ENCODE assay signal across 8 mouse cellular contexts in the genomic region with DNA sequence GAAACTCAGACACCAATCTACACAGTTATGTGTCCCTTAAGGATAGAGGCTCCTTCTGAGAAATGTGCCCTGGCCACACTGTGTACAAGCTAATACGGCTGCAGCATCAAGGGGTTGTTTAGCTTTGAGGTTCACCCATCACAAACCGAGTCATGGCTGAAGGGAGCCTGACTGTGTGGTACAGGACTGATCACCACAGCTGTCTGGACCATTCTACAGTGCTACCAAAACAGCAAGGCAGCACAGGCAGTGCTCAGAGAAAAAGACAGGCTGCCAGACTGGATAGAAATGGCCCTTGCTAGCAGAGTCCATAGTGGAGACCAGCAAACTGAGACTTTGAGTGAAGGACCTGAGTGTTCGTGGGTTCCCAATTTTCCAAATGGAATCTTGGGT. TPM values are rescaled to one million over a fixed set of nuclear protein-coding genes. Genes with fewer than 3 reads are reported as not detected.
DNase-seq lines count a peak whose midpoint lies in the region; ATAC-seq lines count a peak whose summit lies in the region.

No protein-coding gene starts in this region.

- H3K27me3 ChIP-seq in heart, embryonic 13.5 days (replicated peaks) = no peaks in the 10 kb centered on the region
- no peaks in the 10 kb centered on the region for H3K27me3 ChIP-seq in hindbrain, embryonic 12.5 days
- no peaks in the 10 kb centered on the region for H3K27me3 ChIP-seq in midbrain, embryonic 12.5 days

- intact Hi-C loops in heart, postnatal 36 days (cut with DNase I) = loop anchor here (2.0 to 10.0 kb wide), 4 partner anchors 17 to 1859 kb away; a partner anchor contains a TSS

- H3K4me2 ChIP-seq in heart, embryonic 13.5 days = peak overlapping the region; percentile 82
- H3K4me2 ChIP-seq in hindbrain, embryonic 12.5 days (replicated peaks) = peak overlapping the region; percentile 68
- peak overlapping the region; percentile 86 for H3K4me2 ChIP-seq in midbrain, embryonic 12.5 days (replicated peaks)

- peak overlapping the region; percentile 95 for H3K27ac ChIP-seq in heart, embryonic 13.5 days (replicated peaks)
- no peak overlapping the region for H3K27ac ChIP-seq in hindbrain, embryonic 12.5 days
- no peak overlapping the region for H3K27ac ChIP-seq in midbrain, embryonic 12.5 days (replicated peaks)

- ATAC-seq in heart, embryonic 13.5 days (ENCODE audit: extremely low read depth, insufficient number of reproducible peaks, low FRiP score, low TSS enrichment) = no peak
- ATAC-seq in hindbrain, embryonic 12.5 days (ENCODE audit: low FRiP score) = no peak
- ATAC-seq in midbrain, embryonic 12.5 days (ENCODE audit: low FRiP score, low read depth) = no peak; the same call in 1 of the 2 replicates

- peaks cover 61% of the 10 kb centered on the region for H3K4me1 ChIP-seq in heart, embryonic 13.5 days
- H3K4me1 ChIP-seq in hindbrain, embryonic 12.5 days = peaks cover 29% of the 10 kb centered on the region
- H3K4me1 ChIP-seq in midbrain, embryonic 12.5 days = peaks cover 28% of the 10 kb centered on the region

- peaks cover 24% of the 10 kb centered on the region for H3K36me3 ChIP-seq in heart, embryonic 13.5 days
- H3K36me3 ChIP-seq in hindbrain, embryonic 12.5 days = peaks cover 26% of the 10 kb centered on the region
- H3K36me3 ChIP-seq in midbrain, embryonic 12.5 days = peaks cover 21% of the 10 kb centered on the region

- 33% methylated on average over 3 of the region's 3 CpGs for WGBS in heart, embryonic 13.5 days
- 49% methylated on average over 3 of the region's 3 CpGs for WGBS in hindbrain, embryonic 12.5 days
- 59% methylated on average over 3 of the region's 3 CpGs for WGBS in midbrain, embryonic 12.5 days

- DNase-seq in heart, postnatal 36 days = no peak
- DNase-seq in MEL-GATA-1-ER (ENCODE audit: extremely low read depth, low read depth) = peak; percentile 6
- no peak for DNase-seq in ovary, postnatal 10 days (ENCODE audit: low spot score)
- no peak for DNase-seq in cerebellum, postnatal 4 days (ENCODE audit: low spot score in 2 of 2)
- no peak for DNase-seq in urinary bladder, postnatal 25 days (ENCODE audit: low spot score)

- peak overlapping the region; percentile 80 for H3K4me3 ChIP-seq in heart, embryonic 13.5 days
- peak overlapping the region; percentile 70 for H3K4me3 ChIP-seq in hindbrain, embryonic 12.5 days
- peak overlapping the region; percentile 74 for H3K4me3 ChIP-seq in midbrain, embryonic 12.5 days

- no peaks in the 10 kb centered on the region for H3K9me3 ChIP-seq in heart, embryonic 13.5 days
- H3K9me3 ChIP-seq in hindbrain, embryonic 12.5 days (replicated peaks) = no peaks in the 10 kb centered on the region
- no peaks in the 10 kb centered on the region for H3K9me3 ChIP-seq in midbrain, embryonic 12.5 days

- peak overlapping the region; percentile 94 for H3K9ac ChIP-seq in heart, embryonic 13.5 days
- peak overlapping the region; percentile 82 for H3K9ac ChIP-seq in hindbrain, embryonic 12.5 days
- H3K9ac ChIP-seq in midbrain, embryonic 12.5 days (replicated peaks) = peak overlapping the region; percentile 82

RNA-seq across cellular contexts. Expression of a gene that starts 1.3 kb away (rescaled TPM):
- 753 and 907 TPM in 2 replicates for polyA plus RNA-seq in heart, embryonic 13.5 days (2015; fragmentation: Nextera tagmentation; extraction: Ambion mirVana)
- 1,000 to 10,000 TPM; 1,014 to 1,057 TPM for total RNA-seq in heart, postnatal 36 days (2021)
- polyA plus RNA-seq in hindbrain, embryonic 12.5 days (2016; fragmentation: Nextera tagmentation; extraction: Ambion mirVana) = 339 and 373 TPM in 2 replicates
- polyA plus RNA-seq in midbrain, embryonic 12.5 days (2016; fragmentation: Nextera tagmentation; extraction: Ambion mirVana) = 325 and 355 TPM in 2 replicates

RNA-seq across cellular contexts. Expression of a gene that starts 9.4 kb away (rescaled TPM):
- polyA plus RNA-seq in heart, embryonic 13.5 days (2015; fragmentation: Nextera tagmentation; extraction: Ambion mirVana) = 0.71 TPM in 1 of 2 replicates, not detected in the other
- under 1 TPM in 1 of 2 experiments, not detected in 1; 0.70 TPM for total RNA-seq in heart, postnatal 36 days (2021)
- polyA plus RNA-seq in hindbrain, embryonic 12.5 days (2016; fragmentation: Nextera tagmentation; extraction: Ambion mirVana) = not detected in 2 replicates
- polyA plus RNA-seq in midbrain, embryonic 12.5 days (2016; fragmentation: Nextera tagmentation; extraction: Ambion mirVana) = not detected in 2 replicates

RNA-seq across cellular contexts. Expression of a gene that starts 39.3 kb away (rescaled TPM):
- polyA plus RNA-seq in heart, embryonic 13.5 days (2015; fragmentation: Nextera tagmentation; extraction: Ambion mirVana) = 3.3 and 3.9 TPM in 2 replicates
- 1 to 10 TPM in 1 of 2 experiments, under 1 TPM in 1; 0.68 to 1.2 TPM for total RNA-seq in heart, postnatal 36 days (2021)
- polyA plus RNA-seq in hindbrain, embryonic 12.5 days (2016; fragmentation: Nextera tagmentation; extraction: Ambion mirVana) = not detected in 2 replicates
- polyA plus RNA-seq in midbrain, embryonic 12.5 days (2016; fragmentation: Nextera tagmentation; extraction: Ambion mirVana) = not detected in 2 replicates

RNA-seq across cellular contexts. Expression of a gene that starts 54.3 kb away (rescaled TPM):
- not detected in 2 replicates for polyA plus RNA-seq in heart, embryonic 13.5 days (2015; fragmentation: Nextera tagmentation; extraction: Ambion mirVana)
- total RNA-seq in heart, postnatal 36 days (2021) = not detected
- not detected in 2 replicates for polyA plus RNA-seq in hindbrain, embryonic 12.5 days (2016; fragmentation: Nextera tagmentation; extraction: Ambion mirVana)
- not detected in 2 replicates for polyA plus RNA-seq in midbrain, embryonic 12.5 days (2016; fragmentation: Nextera tagmentation; extraction: Ambion mirVana)
